Mouse (Mus musculus) right cerebral cortex, adult 18-20 months (tissue): ENCODE results near the gene Ciao2a.

ENCODE experiments used
- DNase-seq: peaks from one replicate; pipeline ENCODE4 v3.0.0; 2022; ENCODE audit warnings: mixed read lengths

The Ciao2a gene

GRCm38 (mm10) chr9:66168233-66168632 lies 41.8 kb downstream of the Ciao2a start:
- DNase-seq: no peak

- DNase-seq: no peak
These were observed 44.1 kb downstream of the Ciao2a start for GRCm38 (mm10) chr9:66170506-66170905.

- no peak for DNase-seq
These were observed 45.0 kb downstream of the Ciao2a start for GRCm38 (mm10) chr9:66171275-66171921.

- no peak for DNase-seq
These were observed 47.0 kb downstream of the Ciao2a start for GRCm38 (mm10) chr9:66173316-66173855.

- DNase-seq: no peak
These were observed 48.6 kb downstream of the Ciao2a start for GRCm38 (mm10) chr9:66174985-66175384.

- DNase-seq: no peak
These were observed 51.6 kb downstream of the Ciao2a start for GRCm38 (mm10) chr9:66177975-66178374.

- DNase-seq: no peak
These were observed 53.4 kb downstream of the Ciao2a start for GRCm38 (mm10) chr9:66179795-66180194.

- DNase-seq: no peak
These were observed 54.9 kb downstream of the Ciao2a start for GRCm38 (mm10) chr9:66181126-66181825.

- no peak for DNase-seq
These were observed 55.6 kb downstream of the Ciao2a start for GRCm38 (mm10) chr9:66181826-66182678.

GRCm38 (mm10) chr9:66182679-66182993 lies 56.2 kb downstream of the Ciao2a start:
- DNase-seq: no peak

GRCm38 (mm10) chr9:66183023-66183422 lies 56.6 kb downstream of the Ciao2a start:
- DNase-seq: no peak

GRCm38 (mm10) chr9:66184572-66184971 lies 58.2 kb downstream of the Ciao2a start:
- no peak for DNase-seq

- no peak for DNase-seq
These were observed 60.0 kb downstream of the Ciao2a start for GRCm38 (mm10) chr9:66186426-66186825.
